Mouse (Mus musculus): Measurements from ENCODE around the gene Apbb2. TPM values are rescaled to one million over a fixed set of nuclear protein-coding genes. Genes with fewer than 3 reads are reported as not detected.

Apbb2 gene
- polyA plus RNA-seq (2017; shearing (Covaris generic)) = 2.0 TPM

GRCm38 (mm10) chr5:66618597-66618996, at the start of gene Apbb2:
Gene Apbb2, minus strand, starts transcription at chr5:66618784.

GRCm38 (mm10) chr5:66259756-66260448, 358.7 kb downstream of the Apbb2 start, which contains the start of gene Nsun7:
Gene Nsun7, plus strand, starts transcription at chr5:66259897.

Other genes with a start within 250 kb of the Apbb2 start
- gene Uchl1, start 57.3 kb upstream of the Apbb2 start, polyA plus RNA-seq (2017; shearing (Covaris generic)) = not detected
- gene Limch1, start 127.0 kb upstream of the Apbb2 start, polyA plus RNA-seq (2017; shearing (Covaris generic)) = not detected

Data from inflammation-experienced regulatory T-cells, adult 16 weeks (primary cell).